Comparison of ENCODE assay signal across 19 mouse cellular contexts in the genomic region with DNA sequence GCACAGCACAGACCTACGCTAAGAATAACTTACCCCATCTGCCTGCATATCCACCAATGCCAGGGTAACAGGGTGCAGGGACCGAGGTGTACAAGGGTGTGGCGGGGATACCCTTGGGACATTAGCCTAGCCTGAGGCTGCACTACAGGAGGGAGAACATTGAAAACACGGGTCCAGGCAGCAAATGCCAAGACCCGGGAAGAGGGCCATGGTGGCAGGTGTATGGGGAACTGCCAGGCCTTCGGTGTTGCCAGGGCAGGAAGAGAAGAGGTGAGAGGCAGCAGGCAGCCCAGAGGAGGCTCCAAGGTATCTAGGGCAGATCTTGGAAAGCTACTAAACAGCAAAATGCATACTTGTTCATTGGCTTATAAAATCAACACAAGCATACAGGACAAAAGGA.
DNase-seq lines count a peak whose midpoint lies in the region; ATAC-seq and TF ChIP-seq lines count a peak whose summit lies in the region.
"Had no signal": no experiment of that assay in that cellular context is flagged by ENCODE, and none has a peak within 500 bp of the region (broad histone marks: within the 10 kb centered on the region; RNA-seq: fewer than 3 reads in every experiment).

No protein-coding gene starts in this region.

- no peaks in the 10 kb centered on the region for H3K4me1 ChIP-seq in forebrain, postnatal 0 days (ENCODE audit: insufficient read depth)
- H3K4me1 ChIP-seq: forebrain, embryonic 15.5 days; midbrain, embryonic 13.5 days had no signal

- H3K9me3 ChIP-seq in forebrain, postnatal 0 days (ENCODE audit: low read length) = no peaks in the 10 kb centered on the region
- H3K9me3 ChIP-seq: forebrain, embryonic 15.5 days; G1E; heart, embryonic 12.5 days; limb, embryonic 13.5 days; midbrain, embryonic 13.5 days had no signal

- no peaks in the 10 kb centered on the region for H3K27me3 ChIP-seq in forebrain, postnatal 0 days (ENCODE audit: insufficient read depth, low read length)
- H3K27me3 ChIP-seq: forebrain, embryonic 15.5 days; heart, embryonic 12.5 days; limb, embryonic 13.5 days; midbrain, embryonic 13.5 days had no signal

- H3K4me3 ChIP-seq in forebrain, postnatal 0 days (ENCODE audit: low read depth, low read length) = no peak overlapping the region
- H3K4me3 ChIP-seq: forebrain, embryonic 15.5 days; heart, embryonic 12.5 days; limb, embryonic 13.5 days; midbrain, embryonic 13.5 days had no signal

- no peak overlapping the region for H3K9ac ChIP-seq in forebrain, postnatal 0 days
- H3K9ac ChIP-seq: forebrain, embryonic 15.5 days; heart, embryonic 12.5 days; limb, embryonic 13.5 days; liver, embryonic 14.5 days; midbrain, embryonic 13.5 days had no signal

- H3K4me2 ChIP-seq in forebrain, postnatal 0 days (ENCODE audit: low read depth) = no peak overlapping the region
- H3K4me2 ChIP-seq: forebrain, embryonic 15.5 days; heart, embryonic 12.5 days; limb, embryonic 13.5 days; midbrain, embryonic 13.5 days had no signal

- WGBS in forebrain, postnatal 0 days = 81% methylated on average over 6 of the region's 6 CpGs

- ATAC-seq in cerebellum, adult (ENCODE audit: insufficient number of reproducible peaks, low FRiP score, low TSS enrichment) = peak; percentile 96
- ATAC-seq in forebrain, postnatal 0 days = no peak
- ATAC-seq: CD4-positive, CD25-positive, alpha-beta regulatory T cell, adult 4 months; forebrain, embryonic 15.5 days; midbrain, embryonic 13.5 days had no signal

- no peak for DNase-seq in cerebellum, postnatal 4 days (ENCODE audit: low spot score in 2 of 2)
- DNase-seq in brain, adult 2 months (ENCODE audit: low read depth, low spot score) = peak; percentile 98
- DNase-seq in cerebellum, postnatal 10 days = peak; percentile 95
- DNase-seq in layer of hippocampus, postnatal 14 days (ENCODE audit: low spot score in 2 of 2) = peak; percentile 46 to 52
- DNase-seq in thymus, postnatal 4 days = no peak
- no peak for DNase-seq in frontal cortex, adult 2 months (ENCODE audit: extremely low spot score in 1 of 2, low spot score in 1 of 2)
- no peak for DNase-seq in forebrain, postnatal 0 days
- DNase-seq: adrenal gland, postnatal 36 days; kidney, adult 2 months; kidney, postnatal 25 days; thymus, adult 18-20 months had no signal

- no peaks in the 10 kb centered on the region for H3K36me3 ChIP-seq in forebrain, postnatal 0 days (ENCODE audit: insufficient read depth)
- H3K36me3 ChIP-seq: forebrain, embryonic 15.5 days; G1E; heart, embryonic 12.5 days; limb, embryonic 13.5 days; midbrain, embryonic 13.5 days had no signal

- TF ChIP-seq CTCF in forebrain, postnatal 0 days (IDR thresholded peaks at IDR 0.05; ENCODE audit: low read depth) = no peak

- H3K27ac ChIP-seq in forebrain, postnatal 0 days (ENCODE audit: low read depth, low read length) = no peak overlapping the region
- H3K27ac ChIP-seq: forebrain, embryonic 15.5 days; limb, embryonic 13.5 days; liver, embryonic 14.5 days; midbrain, embryonic 13.5 days had no signal

Comparison
In these comparisons a context has a peak if more than half of its experiments do, and no peak if none do; other contexts are left out.
1. DNase-seq: peak in brain, adult 2 months (single experiment), cerebellum, postnatal 10 days (2 of 2) and layer of hippocampus, postnatal 14 days (2 of 2); none in cerebellum, postnatal 4 days (0 of 2), thymus, postnatal 4 days (single experiment), frontal cortex, adult 2 months (0 of 2) and forebrain, postnatal 0 days (single experiment).